Mouse (Mus musculus): ENCODE data around the gene Liph. TPM values are rescaled to one million over a fixed set of nuclear protein-coding genes. Genes with fewer than 3 reads are reported as not detected.

Gene Liph
- polyA plus RNA-seq, 1 experiment from 2014 or later: 39.0 TPM

Other genes starting within 250 kb of the Liph start
- 20.2 and 25.9 TPM in 2 replicates for gene Ehhadh, start 207.9 kb downstream of the Liph start, polyA plus RNA-seq (2015; fragmentation: Nextera tagmentation; extraction: Ambion mirVana)
- gene Map3k13, start 201.3 kb downstream of the Liph start, polyA plus RNA-seq (2015; fragmentation: Nextera tagmentation; extraction: Ambion mirVana): 2.2 and 2.8 TPM in 2 replicates
- gene Tmem41a, start 48.1 kb downstream of the Liph start, polyA plus RNA-seq (2015; fragmentation: Nextera tagmentation; extraction: Ambion mirVana): 102 and 113 TPM in 2 replicates
- 28.2 and 29.5 TPM in 2 replicates for gene Senp2, start 13.8 kb upstream of the Liph start, polyA plus RNA-seq (2015; fragmentation: Nextera tagmentation; extraction: Ambion mirVana)
- gene Igf2bp2, start 167.6 kb upstream of the Liph start, polyA plus RNA-seq (2015; fragmentation: Nextera tagmentation; extraction: Ambion mirVana): 97.7 and 98.1 TPM in 2 replicates